Mouse (Mus musculus) ovary, adult 18-20 months (tissue): ENCODE results near the gene Rrp12.
"Not testable (repeated sequence)": the region's sequence is repeated elsewhere in the genome, so short reads cannot be mapped to it uniquely, and the experiment has no call there.

Source experiments
- DNase-seq: peaks from one replicate; pipeline ENCODE4 v3.0.0; 2022; ENCODE audit warnings: low spot score, mixed read lengths

Rrp12 gene

GRCm38 (mm10) chr19:41847992-41848851 is 47.8 kb downstream of the Rrp12 start, which contains the start of gene Frat2:
Frat2 (minus strand) TSS chr19:41848132.
- DNase-seq, result peak; percentile 81

- not testable (repeated sequence) for DNase-seq
These were observed 48.4 kb downstream of the Rrp12 start for GRCm38 (mm10) chr19:41847614-41847991.

DNA sequence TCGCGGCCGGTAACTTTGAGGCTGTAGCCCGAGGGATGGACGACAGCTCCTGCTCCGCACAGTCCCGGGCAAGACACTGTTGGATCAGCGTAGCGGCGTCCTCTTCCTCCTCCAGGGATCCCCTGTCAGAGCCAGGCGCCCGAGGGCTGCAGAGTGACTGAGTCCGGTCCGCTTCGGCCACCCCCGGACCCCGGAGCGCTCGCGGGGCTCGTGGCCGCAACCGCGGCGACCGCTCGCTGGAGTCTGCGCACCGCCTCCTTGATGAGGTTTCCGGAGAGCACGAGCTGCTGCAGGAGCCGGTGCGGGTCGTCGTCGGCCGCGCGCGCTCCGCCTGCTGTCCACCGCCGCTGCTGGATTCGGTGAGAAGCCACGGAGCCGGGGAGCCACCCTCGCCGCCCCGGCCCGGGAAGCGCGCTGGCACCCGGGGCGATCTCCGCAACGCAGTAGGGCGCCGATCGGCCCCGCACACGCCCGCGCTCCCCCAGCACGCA is 48.8 kb downstream of the Rrp12 start:
- DNase-seq, result no peak

GRCm38 (mm10) chr19:41846366-41847090 is 49.4 kb downstream of the Rrp12 start:
- no peak for DNase-seq

- DNase-seq, result no peak
These were observed 51.6 kb downstream of the Rrp12 start for GRCm38 (mm10) chr19:41844345-41844744.

- DNase-seq, result no peak
These were observed 53.3 kb downstream of the Rrp12 start for GRCm38 (mm10) chr19:41842706-41843105.

DNA sequence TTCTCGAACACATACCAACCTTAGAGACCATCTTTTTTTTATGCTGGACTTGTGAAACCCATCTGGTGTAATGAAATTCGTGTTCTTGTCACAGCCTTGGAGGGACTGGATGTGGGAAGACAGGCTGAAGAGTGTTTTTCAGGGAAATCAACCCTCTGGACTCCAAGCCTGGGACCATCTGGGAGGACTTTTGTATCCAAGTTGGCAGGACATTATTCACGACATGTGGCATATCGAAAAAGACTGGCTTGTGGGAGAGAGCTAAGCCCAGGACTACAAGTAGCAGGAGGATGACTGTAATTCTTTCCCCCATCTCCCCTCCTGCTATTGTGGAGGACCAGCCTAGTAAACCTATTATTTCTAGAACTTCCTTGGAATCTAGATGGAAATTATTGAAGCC is 53.8 kb downstream of the Rrp12 start:
- no peak for DNase-seq

DNA sequence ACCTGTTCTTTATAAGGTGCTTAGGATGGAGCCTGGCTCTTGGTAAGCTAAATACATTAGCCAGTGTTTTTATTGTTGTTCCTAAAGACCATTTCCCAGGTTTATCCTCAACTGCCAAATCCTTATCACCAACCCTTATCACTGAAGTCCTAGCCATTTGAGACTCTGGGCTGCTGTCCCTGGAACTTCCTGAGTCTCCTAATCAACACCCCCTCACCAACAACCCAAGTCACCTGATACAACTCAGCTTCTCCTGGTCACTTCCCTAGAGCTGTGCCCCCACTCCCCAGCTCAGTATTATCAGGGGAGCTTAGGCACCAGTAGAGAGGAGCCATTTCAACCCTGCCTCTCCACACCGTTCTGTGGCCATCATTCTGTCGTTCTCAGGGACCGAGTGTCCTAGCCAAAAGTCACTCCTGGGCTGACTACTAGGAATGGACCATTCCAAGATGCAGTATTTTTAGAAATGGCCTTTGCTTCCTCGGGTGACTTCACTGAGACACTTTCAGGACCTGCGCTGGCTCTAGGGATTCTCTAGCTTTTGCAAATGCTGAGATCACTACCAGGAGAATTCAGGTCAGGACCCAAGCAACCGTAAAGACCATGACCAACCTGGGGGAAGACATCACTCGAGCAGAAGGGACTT is 54.7 kb downstream of the Rrp12 start:
- no peak for DNase-seq

DNA sequence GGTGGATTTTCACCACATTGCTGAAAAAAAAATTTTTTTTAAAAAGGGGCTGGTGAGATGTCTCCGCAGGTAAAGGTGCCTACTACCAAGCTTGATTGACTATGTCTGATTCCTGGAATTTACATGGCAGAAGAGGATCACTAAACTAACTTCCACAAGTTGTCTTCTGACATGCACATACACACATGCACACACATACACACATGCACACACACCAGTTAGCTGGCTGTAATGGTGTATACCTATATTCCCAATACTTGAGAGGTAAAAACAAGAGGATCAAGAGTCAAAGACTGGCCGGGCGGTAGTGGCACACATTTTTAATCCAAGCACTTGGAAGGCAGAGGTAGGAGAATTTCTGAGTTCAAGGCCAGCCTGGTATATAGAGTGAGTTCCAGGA is 56.3 kb downstream of the Rrp12 start:
- no peak for DNase-seq

GRCm38 (mm10) chr19:41838808-41839207 is 57.2 kb downstream of the Rrp12 start:
- DNase-seq, result no peak

DNA sequence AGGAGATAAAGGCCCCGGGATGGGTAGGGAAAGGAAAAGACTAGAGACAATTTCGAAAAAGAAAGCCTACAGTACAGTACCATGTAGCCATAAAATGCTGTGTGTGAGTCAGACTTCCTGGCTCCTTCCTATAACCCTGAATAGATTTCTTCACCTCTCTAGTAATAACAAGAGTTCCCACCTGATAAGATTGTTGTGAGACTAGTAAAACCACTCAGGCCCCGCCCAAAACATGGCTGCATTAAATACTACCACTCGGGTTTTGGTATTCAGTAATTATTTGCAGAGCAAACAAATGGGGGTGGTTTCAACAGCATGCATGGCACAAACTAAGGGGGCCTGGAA is 58.1 kb downstream of the Rrp12 start:
- DNase-seq, result no peak

DNA sequence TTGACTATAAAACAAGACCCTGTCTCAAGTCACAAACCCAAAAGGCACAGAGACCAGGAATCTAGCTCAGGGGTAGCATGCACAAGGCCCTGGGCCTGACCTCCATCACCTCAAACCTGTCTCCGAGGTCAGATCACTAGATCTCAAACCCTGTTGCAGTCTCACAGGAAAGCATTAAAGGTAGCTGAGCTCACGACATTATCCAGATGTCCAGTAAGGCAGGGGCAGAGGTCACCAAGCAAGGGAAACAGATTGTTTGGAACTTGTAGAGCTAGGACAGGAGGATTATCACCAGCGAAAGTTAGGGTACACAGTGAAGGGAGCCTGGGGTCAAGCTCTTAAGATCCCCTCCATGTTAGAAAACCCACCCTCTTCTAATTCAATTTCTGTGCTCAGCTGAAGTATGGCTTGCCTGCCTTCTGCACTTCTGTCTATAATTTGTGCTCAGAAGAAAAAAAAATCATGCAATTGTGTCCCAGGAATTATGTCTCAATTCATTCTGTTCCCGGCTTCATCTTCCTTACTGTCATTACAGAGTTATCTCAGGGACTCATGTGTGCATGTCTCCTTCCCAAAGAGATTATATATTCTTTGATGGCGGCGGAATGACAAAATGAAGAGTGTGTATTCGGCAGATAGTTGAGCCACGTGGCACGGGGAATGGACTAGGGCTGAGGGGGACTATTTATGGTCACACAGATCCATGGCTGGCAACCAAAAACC is 58.6 kb downstream of the Rrp12 start:
- DNase-seq, result no peak

DNA sequence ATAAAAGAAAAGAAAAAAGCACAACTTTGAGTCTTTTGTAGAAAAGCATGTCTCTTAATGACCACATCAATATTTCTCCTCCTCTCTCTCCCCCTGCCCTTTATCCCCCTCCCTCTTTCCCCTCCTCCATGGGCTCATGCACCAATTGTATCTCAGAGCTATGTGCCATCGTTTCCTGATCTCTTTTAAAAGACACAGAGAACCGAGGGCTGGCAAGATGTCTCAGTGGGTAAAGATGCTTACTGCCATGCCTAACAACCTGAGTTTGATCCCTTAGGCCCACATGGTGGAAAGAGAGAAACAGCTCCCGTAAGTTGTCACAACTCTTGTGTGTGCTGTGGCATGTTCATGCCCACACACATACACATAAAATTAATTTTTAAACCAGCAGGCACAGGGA is 59.3 kb downstream of the Rrp12 start:
- no peak for DNase-seq

DNA sequence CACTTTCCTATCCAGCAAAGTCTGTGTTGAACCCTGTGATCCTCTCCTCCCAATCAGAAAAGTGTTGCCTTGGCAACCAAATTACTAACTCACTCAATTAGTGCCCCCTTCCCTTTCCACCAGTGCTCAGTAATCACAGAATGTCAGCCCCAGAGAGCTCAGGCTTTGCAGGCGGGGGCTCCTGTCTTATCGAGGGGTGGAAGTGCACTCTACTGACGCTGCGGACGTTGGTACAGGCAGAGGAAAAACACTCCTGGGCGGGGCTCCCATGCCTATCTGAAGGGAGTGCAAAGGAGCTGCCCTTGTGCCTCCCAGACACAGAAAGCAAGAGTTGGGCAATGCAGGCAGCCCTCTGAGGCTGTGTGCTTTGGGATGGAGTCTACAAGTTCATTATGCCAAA is 60.2 kb downstream of the Rrp12 start:
- peak; percentile 31 for DNase-seq

DNA sequence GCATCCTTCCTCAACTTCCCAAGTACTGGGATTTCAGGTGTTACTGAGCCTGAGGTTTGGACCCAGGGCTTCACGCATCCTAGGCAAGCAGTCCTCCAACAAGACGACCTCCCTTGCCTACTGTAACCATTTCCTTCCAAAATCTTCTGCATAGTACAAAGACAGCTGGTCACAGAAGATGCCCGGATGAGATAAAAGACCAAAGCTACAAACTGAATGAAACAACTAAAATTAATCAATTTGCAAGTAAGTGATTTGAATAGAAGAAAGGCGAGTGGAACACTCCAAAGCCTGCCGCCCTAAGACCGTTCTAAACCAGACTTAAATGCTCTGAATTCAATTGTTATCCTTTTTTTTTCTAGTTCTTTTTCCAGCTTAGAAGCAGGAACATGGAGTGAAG is 60.6 kb downstream of the Rrp12 start:
- no peak for DNase-seq

- DNase-seq, result no peak
These were observed 63.3 kb downstream of the Rrp12 start for GRCm38 (mm10) chr19:41832501-41833201.

DNA sequence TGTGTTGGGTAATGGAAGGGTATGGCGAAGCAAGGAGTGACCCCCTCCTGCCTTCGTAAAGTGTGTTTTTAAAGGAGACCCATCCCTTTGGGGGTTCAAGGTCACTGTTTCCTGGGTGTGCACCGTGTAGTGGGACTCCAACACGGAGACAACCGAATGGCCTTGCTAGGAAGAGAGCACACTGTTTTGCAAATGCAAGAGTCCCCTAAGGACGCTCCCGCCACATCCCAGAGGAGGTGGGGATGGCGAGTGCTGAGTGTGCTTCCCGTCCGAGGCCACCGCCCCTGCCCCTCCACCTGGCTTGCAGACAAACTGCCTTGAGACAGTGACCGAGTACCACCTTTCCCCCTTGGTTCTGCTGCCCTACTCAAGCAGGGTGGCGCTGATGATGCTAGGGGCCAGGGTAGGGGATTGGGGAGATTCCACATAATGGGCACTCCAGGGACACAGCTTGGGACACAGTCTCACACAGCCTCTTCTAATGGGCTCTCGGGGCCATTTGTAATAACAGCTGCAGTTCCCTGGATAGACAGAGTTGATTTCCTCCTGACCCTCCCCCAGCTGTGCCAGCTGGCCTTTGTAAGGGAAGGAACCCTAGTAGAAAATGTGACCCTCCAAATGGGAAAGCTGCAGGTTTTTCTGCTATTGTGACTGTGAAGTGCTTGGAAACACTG is 64.1 kb downstream of the Rrp12 start:
- DNase-seq, result no peak

- DNase-seq, result no peak
These were observed 64.8 kb downstream of the Rrp12 start for GRCm38 (mm10) chr19:41831101-41831570.

GRCm38 (mm10) chr19:41830106-41831031 is 65.6 kb downstream of the Rrp12 start:
- DNase-seq, result no peak
